8 mouse cellular contexts compared by ENCODE assay signal in genomic region chr4:129672878-129673449, GRCm38 (mm10). TPM values are rescaled to one million over a fixed set of nuclear protein-coding genes. Genes with fewer than 3 reads are reported as not detected.
DNase-seq lines count a peak whose midpoint lies in the region; ATAC-seq and TF ChIP-seq lines count a peak whose summit lies in the region.

No protein-coding gene starts in this region.

- no peak for TF ChIP-seq POLR2A in limb, embryonic 14.5 days (IDR thresholded peaks at IDR 0.05; ENCODE audit: borderline replicate concordance, extremely low read depth, insufficient read depth, insufficient read length)
- no peak for TF ChIP-seq POLR2A in small intestine, adult 2 months (IDR thresholded peaks at IDR 0.05; ENCODE audit: low read depth, low read length)

- peak overlapping the region; percentile 96; the same call in 1 of the 2 replicates for H3K9ac ChIP-seq in lung, embryonic 15.5 days
- H3K9ac ChIP-seq in limb, embryonic 14.5 days (ENCODE audit: low read depth, low read length, severe bottlenecking): peak overlapping the region; percentile 93

- peak overlapping the region; percentile 76 for H3K4me2 ChIP-seq in lung, embryonic 15.5 days
- peak overlapping the region; percentile 70 for H3K4me2 ChIP-seq in limb, embryonic 14.5 days (replicated peaks; ENCODE audit: low read depth, low read length, severe bottlenecking)

- ATAC-seq in lung, embryonic 15.5 days (ENCODE audit: borderline replicate concordance, extremely low read depth, low FRiP score, low TSS enrichment): no peak
- peak; percentile 52 for ATAC-seq in erythroid progenitor cell, adult 5-6 weeks (replicated peaks; ENCODE audit: low FRiP score, poor library complexity, severe bottlenecking)
- ATAC-seq in limb, embryonic 14.5 days (ENCODE audit: low FRiP score, low read depth): no peak; the same call in 1 of the 2 replicates

- WGBS in lung, embryonic 15.5 days: 2% methylated on average over 10 of the region's 10 CpGs
- 8% methylated on average over 10 of the region's 10 CpGs for WGBS in limb, embryonic 14.5 days
- under 1% methylated on average over 10 of the region's 10 CpGs for WGBS in small intestine, adult 2 months

- 0 out of 2 replicates have a peak, but pooled peaks have one; percentile 11 for TF ChIP-seq CTCF in small intestine, adult 2 months (IDR thresholded peaks at IDR 0.05; ENCODE audit: extremely low read depth, insufficient read length, insufficient replicate concordance, low read depth, low read length)

- DNase-seq in lung, postnatal 36 days: no peak
- no peak for DNase-seq in limb, embryonic 14.5 days (ENCODE audit: low spot score)
- DNase-seq in layer of hippocampus, postnatal 36 days: no peak
- no peak for DNase-seq in right cerebral cortex, postnatal 10 days (ENCODE audit: low spot score in 2 of 2)
- no peak for DNase-seq in cerebellum, adult 9-10 months

- H3K4me3 ChIP-seq in lung, embryonic 15.5 days: peak overlapping the region; percentile 75
- H3K4me3 ChIP-seq in limb, embryonic 14.5 days (replicated peaks; ENCODE audit: low read length): peak overlapping the region; percentile 89
- H3K4me3 ChIP-seq in small intestine, adult 2 months (ENCODE audit: low read depth, low read length): peak overlapping the region; percentile 77

- no peaks in the 10 kb centered on the region for H3K9me3 ChIP-seq in lung, embryonic 15.5 days
- H3K9me3 ChIP-seq in limb, embryonic 14.5 days (ENCODE audit: control insufficient read depth, low read length): no peaks in the 10 kb centered on the region

- H3K27ac ChIP-seq in lung, embryonic 15.5 days: peak overlapping the region; percentile 95
- H3K27ac ChIP-seq in limb, embryonic 14.5 days (replicated peaks; ENCODE audit: low read depth, low read length): peak overlapping the region; percentile 94; the same call in 1 of the 2 replicates
- H3K27ac ChIP-seq in small intestine, adult 2 months (ENCODE audit: insufficient read depth, low read depth, low read length): peak overlapping the region; percentile 83

- peaks cover 16% of the 10 kb centered on the region for H3K4me1 ChIP-seq in lung, embryonic 15.5 days
- H3K4me1 ChIP-seq in limb, embryonic 14.5 days (ENCODE audit: control insufficient read depth, insufficient read depth, low read length): peaks cover 9% of the 10 kb centered on the region
- peaks cover 6% of the 10 kb centered on the region; the same call in 1 of the 2 replicates for H3K4me1 ChIP-seq in small intestine, adult 2 months (ENCODE audit: control insufficient read depth, insufficient read depth, insufficient read length, low read length)

- H3K27me3 ChIP-seq in lung, embryonic 15.5 days: no peaks in the 10 kb centered on the region
- no peaks in the 10 kb centered on the region for H3K27me3 ChIP-seq in limb, embryonic 14.5 days (ENCODE audit: control insufficient read depth, insufficient read depth, low read length)
- H3K27me3 ChIP-seq in small intestine, adult 2 months (ENCODE audit: control insufficient read depth, insufficient read depth, low read length): no peaks in the 10 kb centered on the region

- H3K36me3 ChIP-seq in lung, embryonic 15.5 days: peaks cover 14% of the 10 kb centered on the region
- H3K36me3 ChIP-seq in limb, embryonic 14.5 days (ENCODE audit: control insufficient read depth, insufficient read depth, low read length): peaks cover 27% of the 10 kb centered on the region
- peaks cover 4% of the 10 kb centered on the region; the same call in 1 of the 2 replicates for H3K36me3 ChIP-seq in small intestine, adult 2 months (ENCODE audit: control insufficient read depth, insufficient read depth, low read length)

RNA-seq across cellular contexts. Expression of gene Kpna6, which starts 0.4 kb away (rescaled TPM):
- polyA plus RNA-seq in lung, embryonic 15.5 days (2015; fragmentation: Nextera tagmentation; extraction: Ambion mirVana): 16.4 and 16.5 TPM in 2 replicates
- total RNA-seq in erythroid progenitor cell, adult 5-6 weeks (2015; ENCODE audit: low replicate concordance): 7.5 and 16.2 TPM in 2 replicates
- 8.7 and 14.6 TPM in 2 replicates for total RNA-seq in erythroid progenitor cell, adult 5-6 weeks (2017; ENCODE audit: low replicate concordance)
- polyA plus RNA-seq in limb, embryonic 14.5 days (2012; rRNA removed): 35.2 and 40.5 TPM in 2 replicates
- polyA plus RNA-seq in limb, embryonic 14.5 days (2014; fragmentation: Nextera tagmentation; extraction: Ambion mirVana): 14.6 and 15.2 TPM in 2 replicates
- polyA plus RNA-seq in small intestine, adult 2 months (2012; rRNA removed): 8.5 and 10.9 TPM in 2 replicates
- total RNA-seq in layer of hippocampus, postnatal 36 days (2021): 10 to 100 TPM; 90.7 to 92.5 TPM

RNA-seq across cellular contexts. Expression of gene Tmem39b, which starts 23.7 kb away (rescaled TPM):
- polyA plus RNA-seq in lung, embryonic 15.5 days (2015; fragmentation: Nextera tagmentation; extraction: Ambion mirVana): 12.6 and 13.6 TPM in 2 replicates
- total RNA-seq in erythroid progenitor cell, adult 5-6 weeks (2015; ENCODE audit: low replicate concordance): 2.2 and 5.9 TPM in 2 replicates
- total RNA-seq in erythroid progenitor cell, adult 5-6 weeks (2017; ENCODE audit: low replicate concordance): 2.1 TPM in 1 of 2 replicates, not detected in the other
- polyA plus RNA-seq in limb, embryonic 14.5 days (2012; rRNA removed): 49.1 and 77.0 TPM in 2 replicates
- polyA plus RNA-seq in limb, embryonic 14.5 days (2014; fragmentation: Nextera tagmentation; extraction: Ambion mirVana): 24.1 and 27.1 TPM in 2 replicates
- polyA plus RNA-seq in small intestine, adult 2 months (2012; rRNA removed): 11.2 and 21.4 TPM in 2 replicates
- 10 to 100 TPM; 11.5 to 15.8 TPM for total RNA-seq in layer of hippocampus, postnatal 36 days (2021)

RNA-seq across cellular contexts. Expression of gene Txlna, which starts 32.1 kb away (rescaled TPM):
- 83.2 and 86.8 TPM in 2 replicates for polyA plus RNA-seq in lung, embryonic 15.5 days (2015; fragmentation: Nextera tagmentation; extraction: Ambion mirVana)
- 8.4 and 9.7 TPM in 2 replicates for total RNA-seq in erythroid progenitor cell, adult 5-6 weeks (2015; ENCODE audit: low replicate concordance)
- total RNA-seq in erythroid progenitor cell, adult 5-6 weeks (2017; ENCODE audit: low replicate concordance): 20.7 and 35.0 TPM in 2 replicates
- 80.3 and 82.6 TPM in 2 replicates for polyA plus RNA-seq in limb, embryonic 14.5 days (2012; rRNA removed)
- polyA plus RNA-seq in limb, embryonic 14.5 days (2014; fragmentation: Nextera tagmentation; extraction: Ambion mirVana): 108 and 112 TPM in 2 replicates
- 8.1 and 11.4 TPM in 2 replicates for polyA plus RNA-seq in small intestine, adult 2 months (2012; rRNA removed)
- 10 to 100 TPM; 46.1 to 54.7 TPM for total RNA-seq in layer of hippocampus, postnatal 36 days (2021)

RNA-seq across cellular contexts. Expression of gene Ccdc28b, which starts 49.2 kb away (rescaled TPM):
- 51.4 and 59.5 TPM in 2 replicates for polyA plus RNA-seq in lung, embryonic 15.5 days (2015; fragmentation: Nextera tagmentation; extraction: Ambion mirVana)
- total RNA-seq in erythroid progenitor cell, adult 5-6 weeks (2015; ENCODE audit: low replicate concordance): 21.6 and 23.1 TPM in 2 replicates
- total RNA-seq in erythroid progenitor cell, adult 5-6 weeks (2017; ENCODE audit: low replicate concordance): 2.7 and 13.2 TPM in 2 replicates
- 34.7 and 51.0 TPM in 2 replicates for polyA plus RNA-seq in limb, embryonic 14.5 days (2012; rRNA removed)
- 42.8 and 45.7 TPM in 2 replicates for polyA plus RNA-seq in limb, embryonic 14.5 days (2014; fragmentation: Nextera tagmentation; extraction: Ambion mirVana)
- polyA plus RNA-seq in small intestine, adult 2 months (2012; rRNA removed): 5.2 and 7.2 TPM in 2 replicates
- 10 to 100 TPM; 70.3 to 79.8 TPM for total RNA-seq in layer of hippocampus, postnatal 36 days (2021)

RNA-seq across cellular contexts. Expression of gene Iqcc, which starts 54.1 kb away (rescaled TPM):
- 29.8 and 30.6 TPM in 2 replicates for polyA plus RNA-seq in lung, embryonic 15.5 days (2015; fragmentation: Nextera tagmentation; extraction: Ambion mirVana)
- 4.3 and 14.3 TPM in 2 replicates for total RNA-seq in erythroid progenitor cell, adult 5-6 weeks (2015; ENCODE audit: low replicate concordance)
- total RNA-seq in erythroid progenitor cell, adult 5-6 weeks (2017; ENCODE audit: low replicate concordance): 4.0 and 10.7 TPM in 2 replicates
- 28.6 and 35.5 TPM in 2 replicates for polyA plus RNA-seq in limb, embryonic 14.5 days (2012; rRNA removed)
- polyA plus RNA-seq in limb, embryonic 14.5 days (2014; fragmentation: Nextera tagmentation; extraction: Ambion mirVana): 23.2 and 28.6 TPM in 2 replicates
- polyA plus RNA-seq in small intestine, adult 2 months (2012; rRNA removed): 11.9 and 17.0 TPM in 2 replicates
- total RNA-seq in layer of hippocampus, postnatal 36 days (2021): 10 to 100 TPM; 35.3 to 40.6 TPM
